Mouse (Mus musculus) CH12.LX (cell line): ENCODE results near the gene Ccdc88a.

Experiments
- JUND ChIP-seq: conservative IDR thresholded peaks from 2 replicates; pipeline ENCODE4 v1.6.1; 2011; ENCODE audit warnings: low read depth, low read length, improper control_type of control experiment
- MAZ ChIP-seq: IDR thresholded peaks from 2 replicates; pipeline ENCODE4 v1.6.1; 2012; ENCODE audit warnings: low read depth, mild to moderate bottlenecking, inconsistent platforms, low read length, improper control_type of control experiment, moderate library complexity
- POLR2A ChIP-seq: IDR thresholded peaks from 2 replicates; pipeline ENCODE4 v1.6.1; 2011; ENCODE audit warnings: low read depth, mild to moderate bottlenecking, improper control_type of control experiment, low read length
- TCF12 ChIP-seq: IDR thresholded peaks from 2 replicates; pipeline ENCODE4 v1.6.1; 2014; ENCODE audit warnings: low read depth, mild to moderate bottlenecking, inconsistent platforms, low read length, improper control_type of control experiment
- ZC3H11A ChIP-seq: IDR thresholded peaks from 2 replicates; pipeline ENCODE4 v1.6.1; 2012; ENCODE audit warnings: low read depth, mild to moderate bottlenecking, inconsistent platforms, low read length, improper control_type of control experiment

- TF ChIP-seq JUND (no peak), MAZ (no peak), TCF12 (no peak), POLR2A (no peak), ZC3H11A (no peak)
Observed at GRCm38 (mm10) chr11:29509421-29509820, 136.0 kb downstream of the Ccdc88a start.
